Mouse (Mus musculus) kidney, embryonic 14.5 days (tissue): Measurements from ENCODE around the gene Vstm2l. TPM values are rescaled to one million over a fixed set of nuclear protein-coding genes. Genes with fewer than 3 reads are reported as not detected.

Experiments used
- ATAC-seq: fragments of 200-750 bp; cut with Nextera tagmentation; 2 replicates; pipeline ENCODE4 v1.8.0; 2017; ENCODE audit warnings: moderate number of reproducible peaks, mild to moderate bottlenecking, moderate TSS enrichment, moderate library complexity; ENCODE audit not compliant: low FRiP score, low TSS enrichment
- H3K27ac ChIP-seq: fragments of 300-500 bp; sonication (generic); 2 replicates; pipeline ENCODE4 v1.5.1; 2014; ENCODE audit warnings: low read depth, mild to moderate bottlenecking, low read length, moderate library complexity, mixed read lengths
- H3K27me3 ChIP-seq: fragments of 300-500 bp; sonication (generic); 2 replicates; pipeline ENCODE4 v1.6.1; 2014; ENCODE audit warnings: mild to moderate bottlenecking, low read length; ENCODE audit not compliant: control insufficient read depth, insufficient read depth
- H3K36me3 ChIP-seq: fragments of 300-500 bp; sonication (generic); 2 replicates; pipeline ENCODE4 v1.6.1; 2014; ENCODE audit warnings: low read length, mixed read lengths; ENCODE audit not compliant: control insufficient read depth, insufficient read depth
- H3K4me1 ChIP-seq: fragments of 300-500 bp; sonication (generic); 2 replicates; pipeline ENCODE4 v1.6.1; 2014; ENCODE audit warnings: low read length, mixed read lengths; ENCODE audit not compliant: control insufficient read depth, insufficient read depth
- H3K4me2 ChIP-seq: fragments of 300-500 bp; sonication (generic); replicated peaks from 2 replicates; pipeline ENCODE4 v1.6.1; 2014; ENCODE audit warnings: low read depth, mild to moderate bottlenecking, low read length
- H3K4me3 ChIP-seq: fragments of 300-500 bp; sonication (generic); 2 replicates; pipeline ENCODE4 v1.5.1; 2014; ENCODE audit warnings: mild to moderate bottlenecking, low read length
- H3K9ac ChIP-seq: fragments of 300-500 bp; sonication (generic); 2 replicates; pipeline ENCODE4 v1.6.1; 2014; ENCODE audit warnings: low read depth, mild to moderate bottlenecking, low read length, moderate library complexity
- H3K9me3 ChIP-seq: fragments of 300-500 bp; sonication (generic); 2 replicates; pipeline ENCODE4 v1.6.1; 2016; ENCODE audit warnings: low read length; ENCODE audit not compliant: control insufficient read depth
- WGBS: fragments of 180-500 bp; shearing (Covaris S2); extraction: QIAGEN DNeasy Blood & Tissue Kit; methylation state at CpG from one replicate; pipeline ENCODE4 v1.1.7; 2014; 5-methylcytosine and 5-hydroxymethylcytosine counted together
- polyA plus RNA-seq: library from polyadenylated mRNA; unstranded; fragments of >200 nt; fragmentation: Nextera tagmentation; extraction: Ambion mirVana; gene quantifications from 2 replicates; pipeline ENCODE4 v1.2.1, GENCODE M21; 2014

Vstm2l gene
- polyA plus RNA-seq, 1 experiment from 2014 or later, result 0.26 TPM

DNA sequence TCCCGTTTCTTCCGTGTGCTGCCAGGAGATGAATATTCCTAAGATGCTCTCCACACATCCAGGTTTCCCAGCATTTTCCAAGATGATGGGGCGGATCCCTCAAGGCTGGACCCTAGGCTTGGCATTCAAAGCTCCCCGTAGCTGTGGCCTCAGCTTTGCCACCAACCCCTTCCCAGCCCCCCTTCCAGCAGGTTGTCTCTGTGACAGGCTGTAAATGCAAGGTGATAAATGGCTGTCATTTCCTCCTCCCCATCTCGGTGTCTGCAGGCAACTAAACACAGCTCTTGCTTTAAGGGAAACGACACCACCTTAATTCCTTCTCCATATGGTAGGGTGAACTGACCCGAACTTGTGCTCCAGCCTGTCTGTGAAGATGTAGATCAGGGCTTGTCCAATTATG, 61.1 kb downstream of the Vstm2l start:
- peak; percentile 76 for ATAC-seq
- no peak overlapping the region for H3K9ac ChIP-seq
- no peak overlapping the region for H3K27ac ChIP-seq
- H3K4me1 ChIP-seq, result peaks cover 17% of the 10 kb centered on the region; the same call in 1 of the 2 replicates
- WGBS, result 2% methylated on average over 7 of the region's 7 CpGs
- no peaks in the 10 kb centered on the region for H3K9me3 ChIP-seq
- peak overlapping the region; percentile 33 for H3K4me2 ChIP-seq
- H3K27me3 ChIP-seq, result no peaks in the 10 kb centered on the region
- H3K4me3 ChIP-seq, result no peak overlapping the region
- no peaks in the 10 kb centered on the region for H3K36me3 ChIP-seq

DNA sequence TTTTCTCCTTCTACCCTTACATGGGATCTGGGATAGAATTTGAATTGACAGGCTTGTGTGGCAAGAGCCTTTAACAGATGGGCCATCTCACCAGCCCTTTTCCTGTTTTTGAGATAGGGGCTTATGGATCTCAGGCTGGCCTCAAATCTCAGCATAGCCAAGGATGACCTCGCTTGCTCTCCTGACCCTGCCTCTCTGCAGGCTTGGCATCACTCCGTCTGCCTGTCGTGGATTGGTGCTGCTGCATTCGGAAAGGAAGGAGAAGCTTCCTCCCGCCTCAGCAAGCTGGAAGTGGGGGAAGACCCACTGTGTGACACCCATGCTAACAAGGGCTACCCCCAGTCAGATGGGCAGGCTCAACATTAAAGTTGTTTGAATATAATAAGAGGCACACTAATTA, 64.8 kb downstream of the Vstm2l start:
- no peak overlapping the region for H3K9ac ChIP-seq

DNA sequence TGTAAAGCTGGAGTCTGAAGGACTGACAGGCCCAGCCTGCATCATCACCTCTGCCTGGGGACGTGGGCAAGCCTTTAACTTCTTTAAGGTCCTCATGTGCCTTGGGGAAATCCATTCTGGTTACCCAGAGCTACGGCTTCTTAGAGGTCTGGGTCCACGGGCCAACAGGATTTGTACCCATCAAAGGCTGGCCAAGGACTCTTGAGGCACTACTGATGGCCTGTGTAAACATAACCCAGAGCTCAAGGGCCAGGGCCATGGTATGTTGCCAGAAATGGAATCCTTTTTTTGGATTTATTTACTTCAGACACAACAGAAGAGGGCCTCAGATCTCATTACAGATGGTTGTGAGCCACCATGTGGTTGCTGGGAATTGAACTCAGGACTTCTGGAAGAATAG, 68.3 kb downstream of the Vstm2l start:
- 78% methylated on average over 3 of the region's 3 CpGs for WGBS
- no peak overlapping the region for H3K9ac ChIP-seq

More for the DNA sequence above, 64.8 kb downstream of the Vstm2l start:
- H3K4me3 ChIP-seq, result no peak overlapping the region
- H3K4me2 ChIP-seq, result no peak overlapping the region
- ATAC-seq, result no peak
- no peak overlapping the region for H3K27ac ChIP-seq
- peaks cover 5% of the 10 kb centered on the region; the same call in 1 of the 2 replicates for H3K36me3 ChIP-seq
- WGBS, result 58% methylated on average over 5 of the region's 5 CpGs
- H3K27me3 ChIP-seq, result no peaks in the 10 kb centered on the region
- H3K4me1 ChIP-seq, result peaks cover 17% of the 10 kb centered on the region; the same call in 1 of the 2 replicates
- H3K9me3 ChIP-seq, result no peaks in the 10 kb centered on the region

DNA sequence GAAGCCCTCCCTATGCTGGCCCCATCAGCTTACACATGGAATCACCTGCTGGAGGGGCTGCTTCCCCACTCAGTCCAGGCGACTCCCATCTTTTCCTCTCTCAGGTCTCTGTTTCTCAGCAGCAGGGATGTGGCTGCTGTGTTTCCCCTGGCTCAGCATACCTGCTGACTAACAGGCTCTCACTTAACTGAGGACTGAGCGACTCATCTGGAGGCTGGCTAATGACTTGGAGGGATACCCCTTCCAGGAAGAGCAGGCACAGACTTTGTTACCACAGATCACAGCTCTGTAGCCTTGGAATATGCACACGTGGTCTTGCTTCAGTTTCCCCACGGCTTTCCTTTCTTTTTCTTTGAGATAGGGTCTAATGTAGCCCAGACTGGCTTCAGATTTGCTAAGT, 68.8 kb downstream of the Vstm2l start:
- H3K4me1 ChIP-seq, result no peaks in the 10 kb centered on the region
- no peaks in the 10 kb centered on the region for H3K9me3 ChIP-seq
- no peak for ATAC-seq
- peaks cover 11% of the 10 kb centered on the region; the same call in 1 of the 2 replicates for H3K36me3 ChIP-seq
- no peak overlapping the region for H3K4me2 ChIP-seq
- H3K4me3 ChIP-seq, result no peak overlapping the region
- WGBS, result 90% methylated on average over 4 of the region's 4 CpGs
- no peaks in the 10 kb centered on the region for H3K27me3 ChIP-seq
- no peak overlapping the region for H3K9ac ChIP-seq
- H3K27ac ChIP-seq, result no peak overlapping the region

More for the DNA sequence above, 68.3 kb downstream of the Vstm2l start:
- Histone ChIP-seq H3K9me3 (no peaks in the 10 kb centered on the region), H3K4me3 (no peak overlapping the region), H3K36me3 (peaks cover 11% of the 10 kb centered on the region; the same call in 1 of the 2 replicates), H3K4me2 (no peak overlapping the region), H3K27ac (no peak overlapping the region), H3K27me3 (no peaks in the 10 kb centered on the region), H3K4me1 (no peaks in the 10 kb centered on the region)
- ATAC-seq, result no peak

DNA sequence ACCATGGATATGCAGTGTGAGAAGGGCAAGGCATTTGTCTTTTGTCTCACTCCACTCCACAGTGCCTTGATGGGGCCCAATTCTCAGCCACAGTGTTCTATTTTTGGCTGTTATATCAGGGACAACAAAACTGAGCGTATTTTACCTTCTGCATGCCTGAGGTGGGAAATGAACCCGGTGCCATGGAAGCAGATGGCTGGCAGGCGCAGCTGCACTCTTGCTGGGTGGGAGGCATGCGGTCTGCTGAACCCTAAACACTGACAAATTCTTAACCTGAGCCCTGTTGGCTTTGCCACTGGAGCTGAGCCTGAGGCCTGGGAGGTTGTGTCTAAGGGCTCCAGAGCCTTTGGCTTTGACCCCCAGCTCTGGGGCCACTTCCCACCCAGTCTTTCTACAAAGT, 71.2 kb downstream of the Vstm2l start:
- no peak for ATAC-seq
- no peaks in the 10 kb centered on the region for H3K4me1 ChIP-seq
- 81% methylated on average over 4 of the region's 4 CpGs for WGBS
- peaks cover 11% of the 10 kb centered on the region; the same call in 1 of the 2 replicates for H3K36me3 ChIP-seq
- no peak overlapping the region for H3K4me2 ChIP-seq
- H3K9ac ChIP-seq, result no peak overlapping the region
- H3K4me3 ChIP-seq, result no peak overlapping the region
- H3K27ac ChIP-seq, result no peak overlapping the region
- H3K9me3 ChIP-seq, result no peaks in the 10 kb centered on the region
- H3K27me3 ChIP-seq, result no peaks in the 10 kb centered on the region

DNA sequence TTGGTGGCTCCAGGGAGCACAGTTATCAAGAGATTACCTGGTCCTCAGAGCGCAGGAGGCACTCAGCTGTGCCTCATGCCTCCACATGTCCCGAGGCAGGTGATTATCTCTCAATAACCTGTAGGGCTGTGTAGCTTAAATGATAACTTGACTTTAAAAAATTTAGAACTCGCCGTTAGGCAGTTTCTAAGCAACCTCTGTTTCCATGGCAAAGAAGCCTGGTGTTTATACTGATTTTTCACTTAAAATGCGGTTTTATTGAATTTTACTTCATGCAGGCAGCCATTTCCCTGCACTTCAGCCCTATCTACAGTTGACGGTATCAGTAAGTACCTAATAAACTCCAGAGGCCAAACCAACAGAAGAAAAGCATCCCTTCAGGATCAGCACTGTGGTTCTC, 71.8 kb downstream of the Vstm2l start:
- Histone ChIP-seq H3K4me2 (no peak overlapping the region), H3K4me3 (no peak overlapping the region), H3K27ac (no peak overlapping the region), H3K9ac (no peak overlapping the region), H3K4me1 (no peaks in the 10 kb centered on the region), H3K36me3 (peaks cover 6% of the 10 kb centered on the region; the same call in 1 of the 2 replicates), H3K9me3 (no peaks in the 10 kb centered on the region), H3K27me3 (no peaks in the 10 kb centered on the region)
- 90% methylated on average over 6 of the region's 6 CpGs for WGBS
- ATAC-seq, result no peak

DNA sequence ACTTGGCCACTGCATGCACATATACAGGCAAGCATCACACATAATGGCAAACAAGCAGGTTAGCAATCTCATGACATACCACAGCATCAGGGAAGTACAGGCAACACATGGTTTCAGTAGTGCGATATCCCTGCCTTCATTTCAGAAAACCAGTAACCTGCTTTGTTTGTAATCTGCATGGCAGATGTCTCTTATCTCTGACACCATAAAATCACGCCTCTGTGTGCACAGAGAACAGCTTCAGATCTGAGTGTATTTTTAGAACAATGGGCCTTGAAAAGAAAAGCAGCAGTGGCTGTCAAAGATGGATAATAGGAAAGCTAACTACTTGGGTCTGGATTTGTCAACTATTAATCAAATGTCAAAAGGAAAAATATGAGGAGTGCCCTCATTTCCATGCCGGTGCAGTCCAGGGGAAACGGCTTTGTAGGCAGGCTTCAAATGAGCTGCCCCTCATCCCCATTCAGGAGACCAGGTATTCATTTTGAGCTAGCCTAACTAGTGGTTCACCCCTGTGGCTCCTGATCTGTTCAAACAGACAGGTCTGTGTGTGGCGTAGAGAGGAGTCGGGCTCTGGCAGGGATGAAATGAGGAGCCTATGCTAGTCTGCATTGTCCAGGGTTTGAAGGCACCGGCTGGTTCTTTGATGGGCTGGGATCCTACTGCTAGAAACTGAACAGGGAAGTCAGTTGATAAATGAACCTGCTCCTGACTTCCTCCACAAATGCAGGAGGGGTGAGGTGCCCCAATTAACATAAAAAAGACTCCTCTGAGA, 74.2 kb downstream of the Vstm2l start:
- no peak overlapping the region for H3K4me2 ChIP-seq
- no peaks in the 10 kb centered on the region for H3K27me3 ChIP-seq
- no peaks in the 10 kb centered on the region for H3K9me3 ChIP-seq
- no peak overlapping the region for H3K27ac ChIP-seq
- no peak for ATAC-seq
- 71% methylated on average over 7 of the region's 7 CpGs for WGBS
- H3K4me3 ChIP-seq, result no peak overlapping the region
- H3K36me3 ChIP-seq, result peaks cover 22% of the 10 kb centered on the region
- H3K4me1 ChIP-seq, result no peaks in the 10 kb centered on the region
- H3K9ac ChIP-seq, result no peak overlapping the region

DNA sequence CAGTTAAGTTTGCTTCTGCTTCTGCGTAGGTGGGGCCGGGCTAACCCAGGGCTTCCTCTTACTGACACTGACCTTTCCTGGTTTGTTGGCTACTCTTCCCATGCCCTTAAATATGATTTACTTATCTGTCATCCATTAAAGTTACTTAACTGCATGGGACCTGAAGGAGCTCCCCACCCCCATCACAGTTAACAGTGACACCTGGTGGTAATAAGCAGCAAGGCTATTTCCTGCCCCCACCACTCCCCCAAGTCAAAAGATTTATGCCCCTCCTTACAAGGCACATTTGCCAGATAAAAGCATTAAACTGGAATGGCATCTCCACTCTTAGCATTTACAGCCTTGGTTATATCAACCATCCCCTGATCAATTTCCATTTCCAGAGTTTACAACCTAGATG, 75.5 kb downstream of the Vstm2l start:
- no peak overlapping the region for H3K27ac ChIP-seq
- H3K36me3 ChIP-seq, result peaks cover 29% of the 10 kb centered on the region
- no peak overlapping the region for H3K4me2 ChIP-seq
- 73% methylated on average over 2 of the region's 2 CpGs for WGBS
- no peaks in the 10 kb centered on the region for H3K27me3 ChIP-seq
- no peaks in the 10 kb centered on the region for H3K9me3 ChIP-seq
- H3K4me3 ChIP-seq, result no peak overlapping the region
- H3K9ac ChIP-seq, result no peak overlapping the region
- ATAC-seq, result 0 out of 2 replicates have a peak, but pooled peaks have one; percentile 32
- H3K4me1 ChIP-seq, result no peaks in the 10 kb centered on the region

DNA sequence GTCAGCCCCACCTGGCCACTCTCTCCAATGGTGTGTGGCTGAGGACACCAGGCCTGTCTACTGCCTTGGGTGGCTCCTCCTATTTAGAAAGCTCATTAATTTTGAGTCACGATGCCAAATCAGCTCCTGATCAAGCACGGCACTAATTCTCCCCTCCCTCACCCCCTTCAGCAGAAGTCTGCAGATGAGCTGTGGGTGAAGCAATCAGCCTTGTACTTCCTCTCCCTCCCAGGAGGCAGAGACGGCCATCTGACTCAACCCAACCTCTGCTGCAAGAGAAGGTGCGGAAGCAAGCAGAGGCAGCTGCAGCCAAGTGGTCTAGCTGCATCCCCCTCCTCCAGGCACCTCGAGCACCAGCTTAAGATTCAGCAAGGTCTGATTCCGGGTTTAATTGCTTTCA, 76.6 kb downstream of the Vstm2l start:
- Histone ChIP-seq H3K27me3 (no peaks in the 10 kb centered on the region), H3K4me3 (no peak overlapping the region), H3K4me1 (no peaks in the 10 kb centered on the region), H3K27ac (no peak overlapping the region), H3K36me3 (peaks cover 31% of the 10 kb centered on the region), H3K9ac (no peak overlapping the region), H3K4me2 (no peak overlapping the region), H3K9me3 (no peaks in the 10 kb centered on the region)
- WGBS, result 55% methylated on average over 6 of the region's 6 CpGs
- no peak for ATAC-seq
